Mouse (Mus musculus): ENCODE results near the gene Dok7.
A peak's percentile ranks its signal among the peaks of the same experiment; 100 is the strongest.

GRCm38 (mm10) chr5:35024975-35025374, 31.6 kb upstream of the Dok7 start:
- TF ChIP-seq CTCF (IDR thresholded peaks at IDR 0.05; ENCODE audit: low read depth) = peak; percentile 87
- no peak for TF ChIP-seq EP300 (IDR thresholded peaks at IDR 0.05; ENCODE audit: low read depth)

Data from liver, postnatal 0 days (tissue).